Mouse (Mus musculus): Measurements from ENCODE around the gene Foxe1.

Gene Foxe1

GRCm38 (mm10) chr4:46343596-46344260 is at the start of gene Foxe1:
TSS of gene Foxe1 (plus strand) at chr4:46343609.
- DNase-seq, result no peak

GRCm38 (mm10) chr4:46304071-46304470 is 39.3 kb upstream of the Foxe1 start:
- peak; percentile 8 for DNase-seq

- DNase-seq, result peak; percentile 87
Measured at GRCm38 (mm10) chr4:46304757-46305384, 38.5 kb upstream of the Foxe1 start.

GRCm38 (mm10) chr4:46305436-46305835 is 38.0 kb upstream of the Foxe1 start:
- peak; percentile 7 for DNase-seq

GRCm38 (mm10) chr4:46307341-46307740 is 36.1 kb upstream of the Foxe1 start:
- peak; percentile 31 for DNase-seq

- no peak for DNase-seq
Measured at GRCm38 (mm10) chr4:46307869-46308268, 35.5 kb upstream of the Foxe1 start.

GRCm38 (mm10) chr4:46311631-46312030 is 31.8 kb upstream of the Foxe1 start:
- no peak for DNase-seq

- no peak for DNase-seq
Measured at GRCm38 (mm10) chr4:46321730-46322389, 21.5 kb upstream of the Foxe1 start.

- no peak for DNase-seq
Measured at GRCm38 (mm10) chr4:46322715-46323114, 20.7 kb upstream of the Foxe1 start.

- DNase-seq, result no peak
Measured at GRCm38 (mm10) chr4:46328906-46329305, 14.5 kb upstream of the Foxe1 start.

- DNase-seq, result no peak
Measured at GRCm38 (mm10) chr4:46335846-46336245, 7.6 kb upstream of the Foxe1 start.

GRCm38 (mm10) chr4:46337990-46338389 is 5.4 kb upstream of the Foxe1 start:
- no peak for DNase-seq

- no peak for DNase-seq
Measured at GRCm38 (mm10) chr4:46339026-46339425, 4.4 kb upstream of the Foxe1 start.

GRCm38 (mm10) chr4:46339584-46339983 is 3.8 kb upstream of the Foxe1 start:
- DNase-seq, result no peak

- no peak for DNase-seq
Measured at GRCm38 (mm10) chr4:46341831-46342680, 1.4 kb upstream of the Foxe1 start.

GRCm38 (mm10) chr4:46342711-46343286 is 610 bp upstream of the Foxe1 start:
- DNase-seq, result no peak

GRCm38 (mm10) chr4:46344288-46344687 is 879 bp downstream of the Foxe1 start:
- peak; percentile 48 for DNase-seq

GRCm38 (mm10) chr4:46345056-46345772 is 1.8 kb downstream of the Foxe1 start:
- DNase-seq, result no peak

- no peak for DNase-seq
Measured at GRCm38 (mm10) chr4:46345773-46346100, 2.3 kb downstream of the Foxe1 start.

- no peak for DNase-seq
Measured at GRCm38 (mm10) chr4:46346221-46346620, 2.8 kb downstream of the Foxe1 start.

- DNase-seq, result no peak
Measured at GRCm38 (mm10) chr4:46347141-46347540, 3.7 kb downstream of the Foxe1 start.
